ENCODE assay signal across 7 mouse cellular contexts in genomic region chr12:71047473-71048078, GRCm38 (mm10). TPM values are rescaled to one million over a fixed set of nuclear protein-coding genes. Genes with fewer than 3 reads are reported as not detected.
DNase-seq lines count a peak whose midpoint lies in the region; ATAC-seq lines count a peak whose summit lies in the region.

No protein-coding gene starts in this region.

- no peak overlapping the region for H3K4me3 ChIP-seq in liver, embryonic 11.5 days (ENCODE audit: low read depth, low read length)
- no peak overlapping the region for H3K4me3 ChIP-seq in embryonic facial prominence, embryonic 11.5 days (ENCODE audit: low read depth, low read length)
- peak overlapping the region; percentile 38 for H3K4me3 ChIP-seq in hindbrain, embryonic 12.5 days
- peak overlapping the region; percentile 52 for H3K4me3 ChIP-seq in midbrain, embryonic 16.5 days (ENCODE audit: low read depth, low read length)

- DNase-seq in liver, embryonic 11.5 days (ENCODE audit: low spot score): no peak
- DNase-seq in liver: no peak
- no peak for DNase-seq in embryonic facial prominence, embryonic 11.5 days (ENCODE audit: low spot score)
- no peak for DNase-seq in gastrocnemius, postnatal 25 days
- DNase-seq in layer of hippocampus, postnatal 25 days (ENCODE audit: extremely low spot score in 1 of 2, low spot score in 1 of 2): no peak

- no peak overlapping the region for H3K9ac ChIP-seq in liver, embryonic 11.5 days (ENCODE audit: low read depth, low read length)
- H3K9ac ChIP-seq in embryonic facial prominence, embryonic 11.5 days (replicated peaks; ENCODE audit: low read length): 0 out of 2 replicates have a peak overlapping the region, but pooled peaks have one; percentile 26
- H3K9ac ChIP-seq in hindbrain, embryonic 12.5 days: peak overlapping the region; percentile 8; the same call in 1 of the 2 replicates
- H3K9ac ChIP-seq in midbrain, embryonic 16.5 days (ENCODE audit: low read depth, low read length): peak overlapping the region; percentile 70

- peaks cover 3% of the 10 kb centered on the region; the same call in 1 of the 2 replicates for H3K4me1 ChIP-seq in liver, embryonic 11.5 days (replicated peaks; ENCODE audit: control insufficient read depth, insufficient read depth, low read length)
- peaks cover 2% of the 10 kb centered on the region; the same call in 1 of the 2 replicates for H3K4me1 ChIP-seq in embryonic facial prominence, embryonic 11.5 days (ENCODE audit: control insufficient read depth, insufficient read depth, low read length)
- H3K4me1 ChIP-seq in hindbrain, embryonic 12.5 days: peaks cover 20% of the 10 kb centered on the region; the same call in 1 of the 2 replicates
- H3K4me1 ChIP-seq in midbrain, embryonic 16.5 days (ENCODE audit: control insufficient read depth, insufficient read depth, low read length): peaks cover 18% of the 10 kb centered on the region

- peak overlapping the region; percentile 54; the same call in 1 of the 2 replicates for H3K27ac ChIP-seq in liver, embryonic 11.5 days (ENCODE audit: low read depth, low read length)
- peak overlapping the region; percentile 53 for H3K27ac ChIP-seq in embryonic facial prominence, embryonic 11.5 days (replicated peaks; ENCODE audit: low read depth, low read length)
- H3K27ac ChIP-seq in hindbrain, embryonic 12.5 days: peak overlapping the region; percentile 94
- H3K27ac ChIP-seq in midbrain, embryonic 16.5 days (ENCODE audit: low read length): peak overlapping the region; percentile 97

- no peak overlapping the region for H3K4me2 ChIP-seq in liver, embryonic 11.5 days
- H3K4me2 ChIP-seq in embryonic facial prominence, embryonic 11.5 days (ENCODE audit: low read depth, low read length): no peak overlapping the region
- peak overlapping the region; percentile 54 for H3K4me2 ChIP-seq in hindbrain, embryonic 12.5 days (replicated peaks)
- peak overlapping the region; percentile 82 for H3K4me2 ChIP-seq in midbrain, embryonic 16.5 days (ENCODE audit: low read length)

- WGBS in liver, embryonic 11.5 days: 85% methylated on average over 8 of the region's 8 CpGs
- WGBS in embryonic facial prominence, embryonic 11.5 days: 77% methylated on average over 8 of the region's 8 CpGs
- 54% methylated on average over 8 of the region's 8 CpGs for WGBS in hindbrain, embryonic 12.5 days
- WGBS in midbrain, embryonic 16.5 days: 27% methylated on average over 8 of the region's 8 CpGs

- peaks cover 15% of the 10 kb centered on the region for H3K36me3 ChIP-seq in liver, embryonic 11.5 days (ENCODE audit: control insufficient read depth, insufficient read depth, low read length)
- H3K36me3 ChIP-seq in embryonic facial prominence, embryonic 11.5 days (replicated peaks; ENCODE audit: control insufficient read depth, insufficient read depth, low read depth, low read length): peaks cover 7% of the 10 kb centered on the region
- H3K36me3 ChIP-seq in hindbrain, embryonic 12.5 days: peaks cover 18% of the 10 kb centered on the region
- H3K36me3 ChIP-seq in midbrain, embryonic 16.5 days (ENCODE audit: control insufficient read depth, insufficient read depth, low read length): no peaks in the 10 kb centered on the region

- no peaks in the 10 kb centered on the region for H3K9me3 ChIP-seq in liver, embryonic 11.5 days (ENCODE audit: control insufficient read depth, low read length)
- no peaks in the 10 kb centered on the region for H3K9me3 ChIP-seq in embryonic facial prominence, embryonic 11.5 days (replicated peaks; ENCODE audit: control insufficient read depth, low read length)
- H3K9me3 ChIP-seq in hindbrain, embryonic 12.5 days (replicated peaks): no peaks in the 10 kb centered on the region
- H3K9me3 ChIP-seq in midbrain, embryonic 16.5 days (replicated peaks; ENCODE audit: control insufficient read depth, low read length, poor library complexity, severe bottlenecking): no peaks in the 10 kb centered on the region

- no peaks in the 10 kb centered on the region for H3K27me3 ChIP-seq in liver, embryonic 11.5 days (replicated peaks; ENCODE audit: control insufficient read depth, insufficient read depth, low read length)
- no peaks in the 10 kb centered on the region for H3K27me3 ChIP-seq in embryonic facial prominence, embryonic 11.5 days (ENCODE audit: control insufficient read depth, insufficient read depth, low read length)
- H3K27me3 ChIP-seq in hindbrain, embryonic 12.5 days: no peaks in the 10 kb centered on the region
- no peaks in the 10 kb centered on the region for H3K27me3 ChIP-seq in midbrain, embryonic 16.5 days (ENCODE audit: control insufficient read depth, insufficient read depth, low read depth, low read length)

- no peak for ATAC-seq in liver, embryonic 11.5 days (replicated peaks; ENCODE audit: low FRiP score)
- ATAC-seq in embryonic facial prominence, embryonic 11.5 days (replicated peaks; ENCODE audit: insufficient number of reproducible peaks, low FRiP score, low TSS enrichment, low read depth): no peak
- ATAC-seq in hindbrain, embryonic 12.5 days (ENCODE audit: low FRiP score): peak; percentile 82; the same call in 1 of the 2 replicates
- ATAC-seq in midbrain, embryonic 16.5 days: peak; percentile 72; the same call in 1 of the 2 replicates

RNA-seq across cellular contexts. Expression of gene Arid4a, which starts 31.8 kb away (rescaled TPM):
- polyA plus RNA-seq in liver, embryonic 11.5 days (2014; fragmentation: Nextera tagmentation; extraction: Ambion mirVana): 31.6 and 32.5 TPM in 2 replicates
- 30.3 and 33.9 TPM in 2 replicates for polyA plus RNA-seq in embryonic facial prominence, embryonic 11.5 days (2014; fragmentation: Nextera tagmentation; extraction: Ambion mirVana)
- polyA plus RNA-seq in hindbrain, embryonic 12.5 days (2016; fragmentation: Nextera tagmentation; extraction: Ambion mirVana): 35.1 and 36.4 TPM in 2 replicates
- 49.1 and 49.4 TPM in 2 replicates for polyA plus RNA-seq in midbrain, embryonic 16.5 days (2015; fragmentation: Nextera tagmentation; extraction: Ambion mirVana)
- total RNA-seq in gastrocnemius, postnatal 25 days (2021): 1 to 10 TPM; 7.8 to 8.1 TPM
- total RNA-seq in layer of hippocampus, postnatal 25 days (2021): 10 to 100 TPM; 36.8 to 41.7 TPM

Comparison
In these comparisons a context has a peak if more than half of its experiments do, and no peak if none do; other contexts are left out.
1. ATAC-seq: peak in hindbrain, embryonic 12.5 days (single experiment) and midbrain, embryonic 16.5 days (single experiment); none in liver, embryonic 11.5 days (single experiment) and embryonic facial prominence, embryonic 11.5 days (single experiment).
2. H3K4me2 ChIP-seq: peak in hindbrain, embryonic 12.5 days (single experiment) and midbrain, embryonic 16.5 days (single experiment); none in liver, embryonic 11.5 days (single experiment) and embryonic facial prominence, embryonic 11.5 days (single experiment).
3. H3K4me3 ChIP-seq: peak in hindbrain, embryonic 12.5 days (single experiment) and midbrain, embryonic 16.5 days (single experiment); none in liver, embryonic 11.5 days (single experiment) and embryonic facial prominence, embryonic 11.5 days (single experiment).
4. Peak in every context shown above with its lines, with median percentiles within 50 percentile points of each other: H3K27ac ChIP-seq.